In the genomic region with DNA sequence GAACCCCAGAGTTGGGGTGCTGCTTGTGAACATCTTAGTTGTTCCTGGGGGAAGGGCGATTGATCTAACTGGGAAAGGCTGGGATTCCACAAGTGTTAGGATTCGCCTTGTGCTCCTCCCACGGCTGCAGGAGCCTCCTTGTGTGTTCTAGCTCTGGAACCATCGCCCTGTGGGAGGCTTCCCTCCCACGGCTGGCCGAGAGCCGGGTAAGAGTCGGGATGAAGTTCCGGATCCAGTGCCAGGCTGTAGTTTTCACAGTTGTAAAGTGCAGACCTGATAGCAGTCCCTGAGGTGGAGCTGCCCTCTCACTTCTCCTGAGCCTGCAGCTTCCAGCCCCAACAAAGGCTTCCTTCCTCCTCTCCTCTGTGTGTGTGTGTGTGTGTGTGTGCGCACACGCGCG, we compare ENCODE assay signal across 8 mouse cellular contexts. TPM values are rescaled to one million over a fixed set of nuclear protein-coding genes. Genes with fewer than 3 reads are reported as not detected.
DNase-seq lines count a peak whose midpoint lies in the region; ATAC-seq and TF ChIP-seq lines count a peak whose summit lies in the region.

No protein-coding gene starts in this region.

- DNase-seq in thymus, postnatal 0 days (ENCODE audit: low spot score): peak; percentile 43
- no peak for DNase-seq in thymus, postnatal 25 days
- peak; percentile 62 for DNase-seq in liver, adult 2 months (ENCODE audit: extremely low read depth, low read depth, low spot score)
- DNase-seq in retina, postnatal 1 day: no peak

- no peak for TF ChIP-seq POLR2A in liver, adult 2 months (IDR thresholded peaks at IDR 0.05; ENCODE audit: extremely low read depth, insufficient read depth, low read length)

- H3K9ac ChIP-seq in intestine, embryonic 15.5 days: peak overlapping the region; percentile 89
- H3K9ac ChIP-seq in liver, adult 2 months (ENCODE audit: low read depth, low read length): peak overlapping the region; percentile 42
- no peak overlapping the region for H3K9ac ChIP-seq in stomach, embryonic 14.5 days (replicated peaks; ENCODE audit: low read depth, low read length)

- no peak for ATAC-seq in erythroblast, adult 5-6 weeks (replicated peaks; ENCODE audit: low FRiP score, poor library complexity, severe bottlenecking)
- ATAC-seq in intestine, embryonic 15.5 days: no peak
- no peak for ATAC-seq in stomach, embryonic 14.5 days (ENCODE audit: insufficient number of reproducible peaks, insufficient read depth, low FRiP score, low read depth)

- H3K4me1 ChIP-seq in erythroblast, embryonic 14.5 days (ENCODE audit: control insufficient read depth): peaks cover 86% of the 10 kb centered on the region
- peaks cover 61% of the 10 kb centered on the region for H3K4me1 ChIP-seq in intestine, embryonic 15.5 days (replicated peaks)
- peaks cover 41% of the 10 kb centered on the region for H3K4me1 ChIP-seq in liver, adult 2 months (ENCODE audit: control insufficient read depth, insufficient read depth, low read length)
- peaks cover 38% of the 10 kb centered on the region for H3K4me1 ChIP-seq in stomach, embryonic 14.5 days (ENCODE audit: control insufficient read depth, insufficient read depth, low read length)

- H3K4me2 ChIP-seq in intestine, embryonic 15.5 days (replicated peaks): peak overlapping the region; percentile 62
- peak overlapping the region; percentile 82 for H3K4me2 ChIP-seq in stomach, embryonic 14.5 days (replicated peaks; ENCODE audit: low read depth, low read length)

- TF ChIP-seq CTCF in liver, adult 2 months (IDR thresholded peaks at IDR 0.05; ENCODE audit: low read depth, low read length): no peak

- H3K27ac ChIP-seq in intestine, embryonic 15.5 days: peak overlapping the region; percentile 96
- peak overlapping the region; percentile 63 for H3K27ac ChIP-seq in liver, adult 2 months (replicated peaks; ENCODE audit: insufficient read depth, low read depth, low read length)
- H3K27ac ChIP-seq in stomach, embryonic 14.5 days (ENCODE audit: low read length): peak overlapping the region; percentile 29; the same call in 1 of the 2 replicates

- no peaks in the 10 kb centered on the region for H3K27me3 ChIP-seq in erythroblast, embryonic 14.5 days (ENCODE audit: control insufficient read depth)
- no peaks in the 10 kb centered on the region for H3K27me3 ChIP-seq in intestine, embryonic 15.5 days (replicated peaks)
- no peaks in the 10 kb centered on the region for H3K27me3 ChIP-seq in liver, adult 2 months (ENCODE audit: control insufficient read depth, insufficient read depth, low read length)
- no peaks in the 10 kb centered on the region for H3K27me3 ChIP-seq in stomach, embryonic 14.5 days (ENCODE audit: control insufficient read depth, insufficient read depth, low read length)

- H3K9me3 ChIP-seq in erythroblast, embryonic 14.5 days (ENCODE audit: control insufficient read depth, low read length): no peaks in the 10 kb centered on the region
- H3K9me3 ChIP-seq in intestine, embryonic 15.5 days: no peaks in the 10 kb centered on the region
- H3K9me3 ChIP-seq in stomach, embryonic 14.5 days (ENCODE audit: control insufficient read depth, low read depth, low read length): no peaks in the 10 kb centered on the region

- H3K36me3 ChIP-seq in erythroblast, embryonic 14.5 days (ENCODE audit: control insufficient read depth): peaks cover 58% of the 10 kb centered on the region
- no peaks in the 10 kb centered on the region for H3K36me3 ChIP-seq in intestine, embryonic 15.5 days
- H3K36me3 ChIP-seq in liver, adult 2 months (ENCODE audit: control insufficient read depth, insufficient read depth, low read length): no peaks in the 10 kb centered on the region
- H3K36me3 ChIP-seq in stomach, embryonic 14.5 days (ENCODE audit: control insufficient read depth, insufficient read depth, low read length): no peaks in the 10 kb centered on the region

- 55% methylated on average over 13 of the region's 13 CpGs for WGBS in intestine, embryonic 15.5 days
- 21% methylated on average over 13 of the region's 13 CpGs for WGBS in liver, adult 2 months
- 54% methylated on average over 13 of the region's 13 CpGs for WGBS in stomach, embryonic 14.5 days

- H3K4me3 ChIP-seq in erythroblast, embryonic 14.5 days (replicated peaks): peak overlapping the region; percentile 90
- H3K4me3 ChIP-seq in intestine, embryonic 15.5 days (replicated peaks): peak overlapping the region; percentile 88
- H3K4me3 ChIP-seq in liver, adult 2 months (ENCODE audit: insufficient read depth, low read depth, low read length): peak overlapping the region; percentile 16; the same call in 1 of the 2 replicates
- peak overlapping the region; percentile 7; the same call in 1 of the 2 replicates for H3K4me3 ChIP-seq in stomach, embryonic 14.5 days (ENCODE audit: low read depth, low read length)

- peaks cover 24% of the 10 kb centered on the region for H3K79me2 ChIP-seq in liver, adult 2 months (ENCODE audit: control insufficient read depth, insufficient read depth, low read length)

RNA-seq across cellular contexts. Expression of a gene that starts 2.6 kb away (rescaled TPM):
- polyA plus RNA-seq in erythroblast, embryonic 14.5 days (2012): 1.7 TPM in 2 replicates
- total RNA-seq in erythroblast, adult 5-6 weeks (2015; ENCODE audit: low replicate concordance): 2.5 and 3.3 TPM in 2 replicates
- total RNA-seq in erythroblast, adult 5-6 weeks (2017; ENCODE audit: low replicate concordance): 2.4 and 4.9 TPM in 2 replicates
- 73.7 and 76.6 TPM in 2 replicates for polyA plus RNA-seq in thymus, postnatal 0 days (2015; fragmentation: Nextera tagmentation; extraction: Ambion mirVana)
- polyA plus RNA-seq in intestine, embryonic 15.5 days (2015; fragmentation: Nextera tagmentation; extraction: Ambion mirVana): 183 and 191 TPM in 2 replicates
- 63.3 and 75.6 TPM in 2 replicates for total RNA-seq in liver, adult 2 months (2014; rRNA removed)
- polyA plus RNA-seq in liver, adult 2 months (2012; rRNA removed): 65.5 and 72.8 TPM in 2 replicates
- polyA plus RNA-seq in stomach, embryonic 14.5 days (2014; fragmentation: Nextera tagmentation; extraction: Ambion mirVana): 129 and 135 TPM in 2 replicates

RNA-seq across cellular contexts. Expression of a gene that starts 2.9 kb away (rescaled TPM):
- 0.85 and 1.6 TPM in 2 replicates for polyA plus RNA-seq in erythroblast, embryonic 14.5 days (2012)
- total RNA-seq in erythroblast, adult 5-6 weeks (2015; ENCODE audit: low replicate concordance): 1.7 and 1.9 TPM in 2 replicates
- 2.0 and 5.6 TPM in 2 replicates for total RNA-seq in erythroblast, adult 5-6 weeks (2017; ENCODE audit: low replicate concordance)
- 5.0 and 5.7 TPM in 2 replicates for polyA plus RNA-seq in thymus, postnatal 0 days (2015; fragmentation: Nextera tagmentation; extraction: Ambion mirVana)
- polyA plus RNA-seq in intestine, embryonic 15.5 days (2015; fragmentation: Nextera tagmentation; extraction: Ambion mirVana): 8.9 and 9.9 TPM in 2 replicates
- total RNA-seq in liver, adult 2 months (2014; rRNA removed): 1.1 and 2.6 TPM in 2 replicates
- 4.4 and 4.6 TPM in 2 replicates for polyA plus RNA-seq in liver, adult 2 months (2012; rRNA removed)
- 13.7 and 15.4 TPM in 2 replicates for polyA plus RNA-seq in stomach, embryonic 14.5 days (2014; fragmentation: Nextera tagmentation; extraction: Ambion mirVana)

RNA-seq across cellular contexts. Expression of a gene that starts 57.9 kb away (rescaled TPM):
- polyA plus RNA-seq in erythroblast, embryonic 14.5 days (2012): 2.9 and 3.9 TPM in 2 replicates
- total RNA-seq in erythroblast, adult 5-6 weeks (2015; ENCODE audit: low replicate concordance): 3.8 and 13.1 TPM in 2 replicates
- total RNA-seq in erythroblast, adult 5-6 weeks (2017; ENCODE audit: low replicate concordance): 12.9 and 21.9 TPM in 2 replicates
- polyA plus RNA-seq in thymus, postnatal 0 days (2015; fragmentation: Nextera tagmentation; extraction: Ambion mirVana): 46.9 and 52.2 TPM in 2 replicates
- polyA plus RNA-seq in intestine, embryonic 15.5 days (2015; fragmentation: Nextera tagmentation; extraction: Ambion mirVana): 91.1 and 92.1 TPM in 2 replicates
- 15.3 and 18.8 TPM in 2 replicates for total RNA-seq in liver, adult 2 months (2014; rRNA removed)
- 11.7 and 17.4 TPM in 2 replicates for polyA plus RNA-seq in liver, adult 2 months (2012; rRNA removed)
- polyA plus RNA-seq in stomach, embryonic 14.5 days (2014; fragmentation: Nextera tagmentation; extraction: Ambion mirVana): 111 and 120 TPM in 2 replicates

Comparison
In these comparisons a context has a peak if more than half of its experiments do, and no peak if none do; other contexts are left out.
1. DNase-seq: peak in thymus, postnatal 0 days (single experiment) and liver, adult 2 months (single experiment); none in thymus, postnatal 25 days (single experiment) and retina, postnatal 1 day (single experiment).
2. H3K4me3 ChIP-seq: peak in every context shown above with its lines; median percentile 90 in erythroblast, embryonic 14.5 days; 88 in intestine, embryonic 15.5 days; 16 in liver, adult 2 months; 7 in stomach, embryonic 14.5 days.
3. H3K27ac ChIP-seq: peak in every context shown above with its lines; median percentile 96 in intestine, embryonic 15.5 days; 63 in liver, adult 2 months; 29 in stomach, embryonic 14.5 days.
4. RNA of a gene that starts 2.6 kb away (polyA plus RNA-seq): 183 to 191 TPM in intestine, embryonic 15.5 days, 129 to 135 TPM in stomach, embryonic 14.5 days, 73.7 to 76.6 TPM in thymus, postnatal 0 days and 65.5 to 72.8 TPM in liver, adult 2 months; 1.7 TPM in erythroblast, embryonic 14.5 days; every median in the first group is over 10 times any median in the second.